Mouse (Mus musculus) embryonic facial prominence, embryonic 14.5 days (tissue): ENCODE data around the gene Dnajc6. TPM values are rescaled to one million over a fixed set of nuclear protein-coding genes. Genes with fewer than 3 reads are reported as not detected.

Source experiments
- ATAC-seq: fragments of 200-750 bp; cut with Nextera tagmentation; 2 replicates; pipeline ENCODE4 v1.8.0; 2017; ENCODE audit warnings: low read depth, moderate number of reproducible peaks, moderate TSS enrichment
- DNase-seq: peaks from one replicate; pipeline ENCODE4 v3.0.0-alpha.2; 2015; ENCODE audit warnings: low spot score
- H3K27ac ChIP-seq: fragments of 300-500 bp; sonication (generic); replicated peaks from 2 replicates; pipeline ENCODE4 v1.5.1; 2014; ENCODE audit warnings: low read depth, mild to moderate bottlenecking, low read length, moderate library complexity
- H3K27me3 ChIP-seq: fragments of 300-500 bp; sonication (generic); replicated peaks from 2 replicates; pipeline ENCODE4 v1.6.1; 2014; ENCODE audit warnings: low read length; ENCODE audit not compliant: control insufficient read depth, insufficient read depth
- H3K36me3 ChIP-seq: fragments of 300-500 bp; sonication (generic); 2 replicates; pipeline ENCODE4 v1.6.1; 2014; ENCODE audit warnings: low read length, mixed read lengths; ENCODE audit not compliant: control insufficient read depth, insufficient read depth
- H3K4me1 ChIP-seq: fragments of 300-500 bp; sonication (generic); 2 replicates; pipeline ENCODE4 v1.6.1; 2014; ENCODE audit warnings: antibody characterized with exemption, low read length; ENCODE audit not compliant: control insufficient read depth, insufficient read depth
- H3K4me2 ChIP-seq: fragments of 300-500 bp; sonication (generic); 2 replicates; pipeline ENCODE4 v1.6.1; 2014; ENCODE audit warnings: low read depth, mild to moderate bottlenecking, low read length, moderate library complexity, mixed read lengths
- H3K4me3 ChIP-seq: fragments of 300-500 bp; sonication (generic); 2 replicates; pipeline ENCODE4 v1.5.1; 2014; ENCODE audit warnings: low read depth, mild to moderate bottlenecking, low read length
- H3K9ac ChIP-seq: fragments of 300-500 bp; sonication (generic); 2 replicates; pipeline ENCODE4 v1.6.1; 2014; ENCODE audit warnings: low read depth, mild to moderate bottlenecking, low read length, moderate library complexity, mixed read lengths
- H3K9me3 ChIP-seq: fragments of 300-500 bp; sonication (generic); 2 replicates; pipeline ENCODE4 v1.6.1; 2016; ENCODE audit warnings: low read length; ENCODE audit not compliant: control insufficient read depth
- WGBS: fragments of 180-500 bp; shearing (Covaris S2); extraction: QIAGEN DNeasy Blood & Tissue Kit; methylation state at CpG from one replicate; pipeline ENCODE4 v1.1.7; 2014; 5-methylcytosine and 5-hydroxymethylcytosine counted together
- polyA plus RNA-seq: library from polyadenylated mRNA; unstranded; fragments of >200 nt; fragmentation: Nextera tagmentation; extraction: Ambion mirVana; gene quantifications from 2 replicates; pipeline ENCODE4 v1.2.1, GENCODE M21; 2014

Gene Dnajc6
- polyA plus RNA-seq, 1 experiment from 2014 or later = 4.4 TPM

GRCm38 (mm10) chr4:101493611-101494197 is 2.7 kb upstream of the Dnajc6 start:
- H3K4me3 ChIP-seq = no peak overlapping the region
- H3K4me1 ChIP-seq = peaks cover 4% of the 10 kb centered on the region; the same call in 1 of the 2 replicates
- no peak overlapping the region for H3K27ac ChIP-seq
- DNase-seq (no peak), ATAC-seq (no peak)
- no peak overlapping the region for H3K9ac ChIP-seq
- H3K4me2 ChIP-seq = no peak overlapping the region
- peaks cover 37% of the 10 kb centered on the region for H3K27me3 ChIP-seq
- no peaks in the 10 kb centered on the region for H3K36me3 ChIP-seq
- no peaks in the 10 kb centered on the region for H3K9me3 ChIP-seq

GRCm38 (mm10) chr4:101496188-101496533 is 287 bp upstream of the Dnajc6 start:
- peaks cover 4% of the 10 kb centered on the region; the same call in 1 of the 2 replicates for H3K4me1 ChIP-seq
- DNase-seq = no peak
- WGBS = under 1% methylated on average over 28 of the region's 28 CpGs

GRCm38 (mm10) chr4:101497336-101497735 is 888 bp downstream of the Dnajc6 start:
- under 1% methylated on average over 14 of the region's 14 CpGs for WGBS
- Histone ChIP-seq H3K27me3 (peaks cover 39% of the 10 kb centered on the region), H3K27ac (no peak overlapping the region), H3K36me3 (no peaks in the 10 kb centered on the region), H3K9ac (0 out of 2 replicates have a peak overlapping the region, but pooled peaks have one; percentile 60), H3K4me2 (peak overlapping the region; percentile 99), H3K4me1 (peaks cover 4% of the 10 kb centered on the region; the same call in 1 of the 2 replicates), H3K9me3 (no peaks in the 10 kb centered on the region), H3K4me3 (peak overlapping the region; percentile 65)
- peak; percentile 75 for DNase-seq
- peak; percentile 68 for ATAC-seq

More at GRCm38 (mm10) chr4:101496188-101496533, 287 bp upstream of the Dnajc6 start:
- peak overlapping the region; percentile 65 for H3K4me3 ChIP-seq
- peak overlapping the region; percentile 99 for H3K4me2 ChIP-seq
- H3K9ac ChIP-seq = peak overlapping the region; percentile 60
- H3K9me3 ChIP-seq = no peaks in the 10 kb centered on the region
- peaks cover 39% of the 10 kb centered on the region for H3K27me3 ChIP-seq
- H3K27ac ChIP-seq = no peak overlapping the region; the same call in 1 of the 2 replicates
- peak; percentile 19; the same call in 1 of the 2 replicates for ATAC-seq
- H3K36me3 ChIP-seq = no peaks in the 10 kb centered on the region

GRCm38 (mm10) chr4:101504470-101505007 is 8.1 kb downstream of the Dnajc6 start:
- H3K27me3 ChIP-seq = peaks cover 3% of the 10 kb centered on the region; the same call in 1 of the 2 replicates
- H3K36me3 ChIP-seq = no peaks in the 10 kb centered on the region
- ATAC-seq (no peak), DNase-seq (no peak)
- peaks cover 12% of the 10 kb centered on the region for H3K4me1 ChIP-seq
- H3K9me3 ChIP-seq = no peaks in the 10 kb centered on the region
- H3K9ac ChIP-seq = no peak overlapping the region
- no peak overlapping the region for H3K4me2 ChIP-seq
- H3K4me3 ChIP-seq = no peak overlapping the region
- H3K27ac ChIP-seq = no peak overlapping the region
- 66% methylated on average over 7 of the region's 7 CpGs for WGBS

- H3K9me3 ChIP-seq = no peaks in the 10 kb centered on the region
- ATAC-seq = no peak
- no peak overlapping the region for H3K27ac ChIP-seq
Measured at GRCm38 (mm10) chr4:101505966-101506365, 9.5 kb downstream of the Dnajc6 start.

GRCm38 (mm10) chr4:101506372-101506771 is 9.9 kb downstream of the Dnajc6 start:
- no peak for DNase-seq
- Histone ChIP-seq H3K4me2 (no peak overlapping the region), H3K27ac (no peak overlapping the region), H3K4me1 (peaks cover 14% of the 10 kb centered on the region), H3K9me3 (no peaks in the 10 kb centered on the region), H3K36me3 (no peaks in the 10 kb centered on the region), H3K27me3 (peaks cover 7% of the 10 kb centered on the region; the same call in 1 of the 2 replicates), H3K4me3 (no peak overlapping the region), H3K9ac (no peak overlapping the region)
- ATAC-seq = no peak

More at GRCm38 (mm10) chr4:101505966-101506365, 9.5 kb downstream of the Dnajc6 start:
- H3K4me1 ChIP-seq = peaks cover 14% of the 10 kb centered on the region
- no peak overlapping the region for H3K4me3 ChIP-seq
- H3K27me3 ChIP-seq = peaks cover 7% of the 10 kb centered on the region; the same call in 1 of the 2 replicates
- whole genome bisulfite sequencing = 43% methylated on average over 2 of the region's 2 CpGs
- no peak overlapping the region for H3K9ac ChIP-seq
- DNase-seq = peak; percentile 64
- no peaks in the 10 kb centered on the region for H3K36me3 ChIP-seq
- H3K4me2 ChIP-seq = no peak overlapping the region

- DNase-seq = peak; percentile 74
- Histone ChIP-seq H3K9me3 (no peaks in the 10 kb centered on the region), H3K4me3 (peak overlapping the region; percentile 44), H3K4me1 (peaks cover 14% of the 10 kb centered on the region), H3K27ac (no peak overlapping the region; the same call in 1 of the 2 replicates), H3K4me2 (peak overlapping the region; percentile 89), H3K36me3 (no peaks in the 10 kb centered on the region), H3K9ac (peak overlapping the region; percentile 51), H3K27me3 (peaks cover 7% of the 10 kb centered on the region; the same call in 1 of the 2 replicates)
- WGBS = 10% methylated on average over 24 of the region's 24 CpGs
- peak; percentile 32 for ATAC-seq
Measured at GRCm38 (mm10) chr4:101507571-101508422, 11.3 kb downstream of the Dnajc6 start.

GRCm38 (mm10) chr4:101508431-101508830 is 12.0 kb downstream of the Dnajc6 start:
- WGBS = 5% methylated on average over 10 of the region's 10 CpGs
- H3K9me3 ChIP-seq = no peaks in the 10 kb centered on the region
- peaks cover 14% of the 10 kb centered on the region for H3K4me1 ChIP-seq
- ATAC-seq = no peak
- no peak for DNase-seq
- peak overlapping the region; percentile 44 for H3K4me3 ChIP-seq
- H3K27ac ChIP-seq = no peak overlapping the region
- peak overlapping the region; percentile 89 for H3K4me2 ChIP-seq
- no peaks in the 10 kb centered on the region for H3K36me3 ChIP-seq
- H3K27me3 ChIP-seq = peaks cover 7% of the 10 kb centered on the region; the same call in 1 of the 2 replicates
- H3K9ac ChIP-seq = peak overlapping the region; percentile 58
